Mouse (Mus musculus): ENCODE measurements around the gene Olfr1393. TPM values are rescaled to one million over a fixed set of nuclear protein-coding genes. Genes with fewer than 3 reads are reported as not detected.

The Olfr1393 gene
- polyA plus RNA-seq (2015; fragmentation: Nextera tagmentation; extraction: Ambion mirVana), result not detected in 2 replicates

- Histone ChIP-seq H3K4me2 (replicated peaks) (no peak within 1 kb of the TSS), H3K4me3 (replicated peaks) (no peak within 1 kb of the TSS), H3K9me3 (no peaks in the 10 kb centered on the region), H3K27me3 (replicated peaks) (no peaks in the 10 kb centered on the region), H3K27ac (no peak within 1 kb of the TSS), H3K9ac (no peak within 1 kb of the TSS), H3K36me3 (no peaks in the 10 kb centered on the region), H3K4me1 (replicated peaks) (no peaks in the 10 kb centered on the region)
- no peak for ATAC-seq
- WGBS, result 82% methylated on average over 3 of the region's 3 CpGs
These were observed at the start of gene Olfr1393 for GRCm38 (mm10) chr11:49278222-49278621. Gene Olfr1393, plus strand, starts transcription at chr11:49278304.

DNA sequence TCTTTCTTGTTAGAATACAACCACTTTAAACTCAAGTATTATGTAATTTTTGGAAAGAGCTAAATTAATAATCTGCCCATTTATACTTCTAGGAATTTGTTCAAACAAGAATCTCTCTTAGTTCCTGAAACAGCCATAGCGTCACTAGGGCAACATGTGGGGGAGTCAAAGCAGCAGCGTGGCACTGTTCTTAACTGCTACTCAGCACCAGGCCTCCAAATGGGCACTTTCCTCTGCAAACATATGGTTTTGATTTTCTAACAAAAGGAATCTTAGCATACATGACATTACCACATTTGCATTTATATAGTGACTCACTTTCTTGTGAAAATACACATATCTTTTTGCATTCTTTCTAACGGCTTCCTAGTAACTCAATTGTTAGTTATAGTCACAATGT, 45.3 kb upstream of the Olfr1393 start:
- no peak for ATAC-seq
- 85% methylated on average over 3 of the region's 3 CpGs for WGBS

DNA sequence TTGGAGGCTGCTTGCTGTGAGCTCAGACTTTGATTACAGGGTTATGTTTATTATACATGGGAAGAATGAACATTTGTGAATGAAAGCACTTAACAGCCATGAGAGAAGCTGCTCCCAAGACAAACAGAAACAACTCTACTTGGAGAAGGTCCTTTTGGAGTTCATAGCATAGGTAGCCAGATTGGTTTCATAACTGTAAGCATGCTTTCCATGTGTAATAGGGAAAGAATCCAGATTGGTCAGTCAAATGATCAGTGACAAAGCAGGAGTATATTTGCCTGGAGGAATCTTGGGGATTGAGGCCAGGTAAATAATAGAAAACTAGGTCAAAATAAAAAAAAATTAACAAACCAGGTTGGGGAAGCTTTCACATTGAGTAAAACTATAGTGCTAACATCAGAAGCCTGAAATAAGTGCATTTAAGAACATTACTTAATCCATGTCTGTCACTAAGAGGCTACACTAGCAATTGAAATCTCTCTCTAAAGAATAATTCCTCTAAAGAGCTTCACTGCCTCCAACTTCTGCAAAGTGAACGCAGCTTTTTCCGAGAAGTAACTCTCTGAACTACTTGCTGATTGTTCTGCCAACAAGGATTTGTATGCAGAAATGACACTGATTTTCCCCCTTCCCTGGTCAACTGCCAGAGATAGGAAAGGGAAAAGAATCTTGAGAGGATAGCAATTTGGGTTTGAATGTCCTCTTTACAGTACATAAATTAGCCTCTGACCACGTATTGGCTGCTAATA, 42.5 kb upstream of the Olfr1393 start:
- H3K9me3 ChIP-seq, result no peaks in the 10 kb centered on the region
- H3K27me3 ChIP-seq (replicated peaks), result no peaks in the 10 kb centered on the region
- H3K4me1 ChIP-seq (replicated peaks), result no peaks in the 10 kb centered on the region
- H3K36me3 ChIP-seq, result no peaks in the 10 kb centered on the region
- no peak for ATAC-seq
- no peak overlapping the region for H3K9ac ChIP-seq
- no peak overlapping the region for H3K4me2 ChIP-seq (replicated peaks)
- H3K27ac ChIP-seq, result no peak overlapping the region
- no peak overlapping the region for H3K4me3 ChIP-seq (replicated peaks)
- 76% methylated on average over 3 of the region's 3 CpGs for WGBS

More for the DNA sequence above, 45.3 kb upstream of the Olfr1393 start:
- Histone ChIP-seq H3K36me3 (no peaks in the 10 kb centered on the region), H3K4me3 (replicated peaks) (no peak overlapping the region), H3K4me1 (replicated peaks) (no peaks in the 10 kb centered on the region), H3K9me3 (no peaks in the 10 kb centered on the region), H3K27me3 (replicated peaks) (no peaks in the 10 kb centered on the region), H3K9ac (no peak overlapping the region), H3K4me2 (replicated peaks) (no peak overlapping the region), H3K27ac (no peak overlapping the region)

DNA sequence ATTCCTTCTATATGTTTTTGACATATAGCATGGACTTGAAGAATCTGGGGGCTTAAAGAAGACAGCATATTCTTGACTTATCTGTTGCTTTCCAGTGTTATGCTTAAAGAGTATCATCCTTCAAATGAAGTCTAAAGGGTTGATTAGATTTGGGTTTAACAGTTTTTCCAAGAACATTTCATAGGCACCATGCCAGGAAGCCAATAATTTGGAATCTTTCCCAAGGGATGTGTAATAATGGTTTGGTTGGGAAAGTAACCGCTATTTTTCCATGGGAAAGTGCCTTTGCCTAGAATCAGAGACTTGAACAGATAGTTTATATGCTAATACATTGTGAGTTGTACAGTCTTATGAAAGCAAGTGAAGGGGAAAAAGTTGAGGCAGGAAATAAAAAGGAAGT, 41.2 kb upstream of the Olfr1393 start:
- no peak overlapping the region for H3K9ac ChIP-seq
- ATAC-seq, result no peak
- H3K36me3 ChIP-seq, result no peaks in the 10 kb centered on the region
- H3K27ac ChIP-seq, result no peak overlapping the region
- H3K4me2 ChIP-seq (replicated peaks), result no peak overlapping the region
- H3K4me1 ChIP-seq (replicated peaks), result no peaks in the 10 kb centered on the region
- no peak overlapping the region for H3K4me3 ChIP-seq (replicated peaks)
- WGBS, result 64% methylated on average over 1 of the region's 1 CpGs
- H3K9me3 ChIP-seq, result no peaks in the 10 kb centered on the region
- H3K27me3 ChIP-seq (replicated peaks), result no peaks in the 10 kb centered on the region

DNA sequence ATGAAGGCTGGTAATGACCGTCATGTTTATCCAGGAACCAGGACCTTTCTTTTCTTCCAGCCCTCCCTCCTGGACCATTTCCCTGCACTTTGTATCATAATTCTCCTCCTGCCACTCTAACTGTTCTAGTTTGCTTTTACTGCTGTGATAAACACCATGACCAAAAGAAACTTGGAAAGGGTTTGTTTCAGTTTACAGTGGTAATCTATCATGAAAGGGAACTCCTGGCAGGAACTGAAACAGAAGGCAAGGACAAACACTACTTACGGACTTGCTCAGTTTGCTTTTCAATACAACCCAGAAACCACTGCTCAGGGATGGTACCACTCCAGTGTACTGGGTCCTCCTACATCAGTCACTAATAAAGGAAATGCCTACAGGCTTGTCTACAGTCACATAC, 40.6 kb upstream of the Olfr1393 start:
- Histone ChIP-seq H3K27ac (no peak overlapping the region), H3K9ac (no peak overlapping the region), H3K4me3 (replicated peaks) (no peak overlapping the region), H3K4me2 (replicated peaks) (no peak overlapping the region; the same call in 1 of the 2 replicates), H3K9me3 (no peaks in the 10 kb centered on the region), H3K4me1 (replicated peaks) (no peaks in the 10 kb centered on the region), H3K36me3 (no peaks in the 10 kb centered on the region), H3K27me3 (replicated peaks) (no peaks in the 10 kb centered on the region)
- WGBS, result 37% methylated on average over 2 of the region's 2 CpGs
- ATAC-seq, result peak; percentile 70

GRCm38 (mm10) chr11:49240310-49240709, 37.8 kb upstream of the Olfr1393 start:
- no peaks in the 10 kb centered on the region for H3K9me3 ChIP-seq
- peaks cover 5% of the 10 kb centered on the region; the same call in 1 of the 2 replicates for H3K4me1 ChIP-seq (replicated peaks)
- ATAC-seq, result no peak
- no peaks in the 10 kb centered on the region for H3K27me3 ChIP-seq (replicated peaks)
- no peak overlapping the region for H3K9ac ChIP-seq
- no peak overlapping the region for H3K4me2 ChIP-seq (replicated peaks)
- H3K27ac ChIP-seq, result no peak overlapping the region
- H3K4me3 ChIP-seq (replicated peaks), result no peak overlapping the region
- no peaks in the 10 kb centered on the region for H3K36me3 ChIP-seq
- 58% methylated on average over 1 of the region's 1 CpGs for WGBS

DNA sequence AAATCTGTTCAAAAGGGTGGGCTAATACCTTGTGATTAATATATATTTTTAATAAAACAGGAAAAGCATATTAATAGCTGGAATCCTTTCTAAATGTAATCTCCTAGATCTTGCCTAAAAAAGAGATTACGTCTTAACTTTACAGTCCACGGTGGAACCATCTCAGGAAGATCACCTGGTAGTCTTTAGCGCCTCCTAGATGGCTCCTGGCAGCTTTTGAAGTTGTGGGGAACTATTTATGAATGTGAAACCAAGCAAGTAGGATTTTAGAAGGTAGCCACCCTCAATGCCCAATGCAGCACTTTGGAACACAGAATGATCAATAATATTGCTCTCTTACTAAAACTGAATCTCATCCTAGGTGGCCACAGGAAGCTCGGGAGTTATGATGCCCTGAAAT, 37.2 kb upstream of the Olfr1393 start:
- Histone ChIP-seq H3K9me3 (no peaks in the 10 kb centered on the region), H3K4me3 (replicated peaks) (no peak overlapping the region), H3K36me3 (no peaks in the 10 kb centered on the region), H3K27ac (no peak overlapping the region), H3K4me2 (replicated peaks) (no peak overlapping the region), H3K27me3 (replicated peaks) (no peaks in the 10 kb centered on the region), H3K4me1 (replicated peaks) (peaks cover 9% of the 10 kb centered on the region; the same call in 1 of the 2 replicates), H3K9ac (no peak overlapping the region)
- no peak for ATAC-seq
- 80% methylated on average over 4 of the region's 4 CpGs for WGBS

DNA sequence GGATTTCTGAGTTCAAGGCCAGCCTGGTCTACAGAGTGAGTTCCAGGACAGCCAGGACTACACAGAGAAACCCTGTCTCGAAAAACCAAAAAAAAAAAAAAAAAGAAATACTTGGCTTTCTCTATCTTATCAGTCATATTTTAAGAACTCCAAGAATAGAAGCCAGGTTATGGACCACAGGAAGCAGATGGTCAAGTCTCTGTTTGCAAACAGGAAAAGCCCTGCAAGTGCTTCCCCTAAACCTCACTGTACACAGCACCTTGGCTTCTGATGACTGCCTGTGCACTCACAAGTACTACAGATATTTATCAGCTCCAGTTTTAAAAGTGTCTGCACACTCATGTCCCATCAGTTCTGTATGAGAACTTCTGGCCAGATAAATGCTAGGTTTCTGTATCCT, 36.6 kb upstream of the Olfr1393 start:
- no peaks in the 10 kb centered on the region for H3K27me3 ChIP-seq (replicated peaks)
- WGBS, result 67% methylated on average over 1 of the region's 1 CpGs
- H3K36me3 ChIP-seq, result no peaks in the 10 kb centered on the region
- no peak overlapping the region for H3K4me2 ChIP-seq (replicated peaks)
- ATAC-seq, result no peak
- H3K4me3 ChIP-seq (replicated peaks), result no peak overlapping the region
- no peaks in the 10 kb centered on the region for H3K9me3 ChIP-seq
- H3K4me1 ChIP-seq (replicated peaks), result peaks cover 9% of the 10 kb centered on the region; the same call in 1 of the 2 replicates
- no peak overlapping the region for H3K27ac ChIP-seq
- no peak overlapping the region for H3K9ac ChIP-seq

GRCm38 (mm10) chr11:49242944-49243626, 35.0 kb upstream of the Olfr1393 start:
- H3K9me3 ChIP-seq, result no peaks in the 10 kb centered on the region
- peak; percentile 2 for ATAC-seq
- H3K4me3 ChIP-seq (replicated peaks), result peak overlapping the region; percentile 55
- peak overlapping the region; percentile 60; the same call in 1 of the 2 replicates for H3K9ac ChIP-seq
- H3K4me1 ChIP-seq (replicated peaks), result peaks cover 18% of the 10 kb centered on the region
- H3K27me3 ChIP-seq (replicated peaks), result no peaks in the 10 kb centered on the region
- no peaks in the 10 kb centered on the region for H3K36me3 ChIP-seq
- H3K4me2 ChIP-seq (replicated peaks), result peak overlapping the region; percentile 70
- 23% methylated on average over 11 of the region's 11 CpGs for WGBS
- peak overlapping the region; percentile 96 for H3K27ac ChIP-seq

GRCm38 (mm10) chr11:49243727-49244594, 34.1 kb upstream of the Olfr1393 start, which contains the start of gene Mgat1:
Gene Mgat1, plus strand, starts transcription at chr11:49244191.
- H3K36me3 ChIP-seq, result no peaks in the 10 kb centered on the region
- peaks cover 23% of the 10 kb centered on the region for H3K4me1 ChIP-seq (replicated peaks)
- WGBS, result under 1% methylated on average over 58 of the region's 60 CpGs
- H3K4me3 ChIP-seq (replicated peaks), result peak within 1 kb of the TSS; percentile 55
- ATAC-seq, result peak; percentile 94
- H3K4me2 ChIP-seq (replicated peaks), result peak within 1 kb of the TSS; percentile 70
- peak within 1 kb of the TSS; percentile 60 for H3K9ac ChIP-seq
- H3K9me3 ChIP-seq, result no peaks in the 10 kb centered on the region
- H3K27ac ChIP-seq, result peak within 1 kb of the TSS; percentile 96
- H3K27me3 ChIP-seq (replicated peaks), result no peaks in the 10 kb centered on the region

GRCm38 (mm10) chr11:49244595-49244930, 33.5 kb upstream of the Olfr1393 start:
- Histone ChIP-seq H3K27ac (peak overlapping the region; percentile 96), H3K4me3 (replicated peaks) (peak overlapping the region; percentile 55), H3K4me1 (replicated peaks) (peaks cover 29% of the 10 kb centered on the region), H3K36me3 (no peaks in the 10 kb centered on the region), H3K9me3 (no peaks in the 10 kb centered on the region), H3K4me2 (replicated peaks) (peak overlapping the region; percentile 70), H3K27me3 (replicated peaks) (no peaks in the 10 kb centered on the region), H3K9ac (peak overlapping the region; percentile 60)
- whole genome bisulfite sequencing, result under 1% methylated on average over 4 of the region's 4 CpGs
- ATAC-seq, result no peak; the same call in 1 of the 2 replicates

GRCm38 (mm10) chr11:49245176-49245575, 32.9 kb upstream of the Olfr1393 start:
- Histone ChIP-seq H3K27ac (peak overlapping the region; percentile 62), H3K4me3 (replicated peaks) (peak overlapping the region; percentile 29), H3K27me3 (replicated peaks) (no peaks in the 10 kb centered on the region), H3K4me2 (replicated peaks) (peak overlapping the region; percentile 70), H3K36me3 (no peaks in the 10 kb centered on the region), H3K9me3 (no peaks in the 10 kb centered on the region), H3K4me1 (replicated peaks) (peaks cover 35% of the 10 kb centered on the region), H3K9ac (no peak overlapping the region)
- WGBS, result 21% methylated on average over 7 of the region's 7 CpGs
- ATAC-seq, result no peak
